Mouse (Mus musculus): ENCODE measurements around the gene Rem2.

DNA sequence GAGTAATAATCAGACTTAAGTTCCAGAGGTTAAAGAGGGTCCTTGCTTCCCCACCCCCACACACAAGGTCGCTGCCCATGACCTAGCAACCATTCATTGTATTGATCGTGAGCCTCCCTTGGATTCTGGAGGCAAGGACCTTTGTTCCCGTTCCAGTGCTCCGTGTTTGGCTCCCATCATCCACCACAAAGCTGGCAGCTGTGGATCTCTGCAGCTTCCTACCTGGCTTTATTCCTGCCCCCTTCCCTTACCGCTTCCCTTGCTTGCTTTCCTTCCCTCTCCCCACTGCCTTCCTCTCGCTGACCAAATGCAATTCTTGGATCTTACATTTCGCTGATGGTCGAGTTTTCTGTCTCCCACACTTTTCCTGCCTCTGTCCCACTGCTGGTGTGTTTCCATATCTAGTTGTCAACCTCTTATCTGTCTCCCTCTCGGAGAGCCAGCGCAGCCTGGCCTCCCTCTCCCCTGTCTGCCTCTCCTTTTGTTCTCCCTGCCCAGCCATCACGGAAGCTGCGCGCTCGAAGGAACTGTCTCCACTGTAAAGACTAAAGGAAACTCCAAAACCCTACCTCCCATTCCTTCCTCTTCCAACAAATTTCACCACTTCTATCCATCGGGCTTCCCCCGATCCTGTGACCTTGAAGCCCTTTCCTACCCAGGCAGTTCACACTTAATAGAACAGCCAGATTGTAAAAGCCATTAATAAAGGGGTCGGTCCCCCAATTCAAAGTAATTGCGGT is 45.3 kb upstream of the Rem2 start:
- TF ChIP-seq EP300 (IDR thresholded peaks at IDR 0.05; ENCODE audit: low read depth) (no peak), CTCF (IDR thresholded peaks at IDR 0.05; ENCODE audit: low read depth) (no peak)
